Mouse (Mus musculus): ENCODE measurements around the gene Opa3. TPM values are rescaled to one million over a fixed set of nuclear protein-coding genes. Genes with fewer than 3 reads are reported as not detected.

Opa3 gene
- 35.2 and 38.4 TPM in 2 replicates for polyA plus RNA-seq (2015; fragmentation: Nextera tagmentation; extraction: Ambion mirVana)

DNA sequence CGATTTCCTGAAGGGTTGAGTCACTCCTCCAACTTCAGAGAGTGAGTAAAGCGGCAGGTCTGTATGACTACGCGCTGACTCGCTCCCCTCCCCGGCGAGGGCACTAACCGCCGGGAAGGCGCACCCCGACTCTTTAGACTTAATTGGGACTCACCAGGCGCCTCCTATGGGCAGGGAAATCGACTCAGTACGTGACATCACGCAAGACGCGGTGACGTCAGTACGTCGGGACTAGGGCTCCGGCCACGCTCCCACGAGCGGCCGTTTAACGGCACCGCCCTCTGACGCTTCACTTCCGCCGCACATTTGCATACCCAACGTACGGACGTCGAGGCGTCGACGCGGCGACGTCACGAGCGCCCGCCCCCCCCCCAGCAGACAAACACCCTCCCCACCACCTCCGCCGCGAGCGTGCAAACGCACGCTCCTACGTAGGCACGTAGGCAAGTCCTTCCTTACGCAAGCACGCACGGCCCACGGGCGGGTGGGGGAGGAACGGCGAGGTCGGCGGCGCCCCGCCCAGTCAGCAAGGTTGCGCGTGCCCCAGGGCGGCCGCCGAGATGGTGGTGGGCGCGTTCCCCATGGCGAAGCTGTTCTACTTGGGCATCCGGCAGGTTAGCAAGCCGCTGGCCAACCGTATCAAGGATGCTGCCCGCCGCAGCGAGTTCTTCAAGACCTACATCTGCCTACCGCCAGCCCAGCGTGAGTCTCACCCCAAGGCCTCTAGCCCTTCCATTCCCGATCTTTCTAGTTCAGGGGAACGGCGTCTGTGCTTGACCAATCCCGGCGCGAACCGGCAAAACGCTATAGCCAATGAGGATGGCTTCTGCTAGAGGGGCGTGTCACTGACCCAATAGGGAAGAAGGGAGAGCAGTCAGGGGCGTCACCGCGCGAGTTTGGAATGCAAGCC lies at the start of gene Opa3:
Opa3 (plus strand) TSS at position 452 of the 910 bp plus-strand sequence.
- ATAC-seq (ENCODE audit: extremely low read depth, insufficient number of reproducible peaks, low FRiP score, low TSS enrichment), result peak; percentile 92
- H3K9ac ChIP-seq, result peak within 1 kb of the TSS; percentile 91
- peak within 1 kb of the TSS; percentile 76 for H3K4me2 ChIP-seq
- H3K9me3 ChIP-seq, result no peaks in the 10 kb centered on the region
- under 1% methylated on average over 88 of the region's 91 CpGs for WGBS
- H3K27ac ChIP-seq (replicated peaks), result peak within 1 kb of the TSS; percentile 100
- H3K27me3 ChIP-seq (replicated peaks), result no peaks in the 10 kb centered on the region
- H3K36me3 ChIP-seq, result peaks cover 27% of the 10 kb centered on the region
- peak within 1 kb of the TSS; percentile 59 for H3K4me3 ChIP-seq
- peaks cover 34% of the 10 kb centered on the region for H3K4me1 ChIP-seq

DNA sequence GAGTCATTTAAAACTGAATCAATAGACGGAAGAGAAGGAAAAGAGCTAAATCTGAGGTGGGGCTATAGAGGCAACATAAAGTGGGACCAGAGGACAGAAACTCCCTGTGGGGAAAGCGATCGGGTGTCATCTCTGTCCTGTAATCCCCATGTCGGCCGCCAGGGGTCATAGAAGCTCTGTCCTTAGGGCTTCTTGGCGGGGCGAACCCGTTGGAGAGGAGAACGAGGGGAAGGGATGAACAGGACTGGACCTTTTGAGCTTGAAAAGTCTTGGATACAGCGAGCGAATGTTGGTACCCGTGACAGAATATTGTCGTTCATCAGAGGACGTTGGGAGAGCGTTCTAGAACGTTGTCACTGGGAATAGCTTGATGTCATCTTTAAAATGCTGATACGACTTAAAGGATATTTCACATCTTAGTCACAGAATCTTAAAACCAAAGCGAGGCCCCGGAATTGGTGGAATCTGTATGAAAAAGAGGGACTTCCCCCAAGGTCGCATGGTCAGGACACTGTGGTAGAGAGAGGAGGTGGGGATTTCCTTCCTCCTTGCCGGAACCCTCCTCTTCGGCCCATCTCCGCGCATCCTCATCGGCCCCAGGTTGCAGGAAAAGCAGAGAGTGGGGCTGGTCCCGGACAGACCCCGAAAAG lies 49.6 kb upstream of the Opa3 start:
- Histone ChIP-seq H3K36me3 (peaks cover 9% of the 10 kb centered on the region), H3K4me2 (peak overlapping the region; percentile 61), H3K27me3 (replicated peaks) (peaks cover 63% of the 10 kb centered on the region), H3K4me3 (peak overlapping the region; percentile 35), H3K9me3 (0 out of 2 replicates have a peak, but pooled peaks cover 6% of the 10 kb centered on the region), H3K27ac (replicated peaks) (no peak overlapping the region), H3K9ac (peak overlapping the region; percentile 29), H3K4me1 (peaks cover 47% of the 10 kb centered on the region)
- ATAC-seq (ENCODE audit: extremely low read depth, insufficient number of reproducible peaks, low FRiP score, low TSS enrichment), result no peak
- 4% methylated on average over 27 of the region's 27 CpGs for WGBS

DNA sequence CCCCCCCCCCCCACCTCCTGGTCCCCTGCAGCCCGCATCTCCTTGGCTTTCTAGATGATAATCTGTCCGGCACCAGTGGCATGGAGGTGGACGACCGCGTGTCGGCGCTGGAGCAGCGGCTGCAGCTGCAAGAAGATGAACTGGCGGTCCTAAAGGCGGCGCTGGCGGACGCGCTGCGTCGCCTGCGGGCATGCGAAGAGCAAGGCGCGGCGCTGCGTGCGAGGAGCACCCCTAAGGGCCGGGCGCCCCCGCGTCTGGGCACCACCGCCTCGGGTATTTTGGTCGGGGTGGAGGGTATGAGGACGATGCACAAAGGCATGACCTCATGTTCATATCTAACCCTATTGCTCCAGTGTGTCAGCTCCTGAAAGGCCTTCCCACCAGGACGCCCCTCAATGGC lies 49.0 kb upstream of the Opa3 start:
- Histone ChIP-seq H3K27ac (replicated peaks) (no peak overlapping the region), H3K4me3 (peak overlapping the region; percentile 35), H3K4me1 (peaks cover 50% of the 10 kb centered on the region), H3K9ac (peak overlapping the region; percentile 29), H3K36me3 (peaks cover 13% of the 10 kb centered on the region), H3K27me3 (replicated peaks) (peaks cover 59% of the 10 kb centered on the region), H3K4me2 (peak overlapping the region; percentile 61), H3K9me3 (0 out of 2 replicates have a peak, but pooled peaks cover 6% of the 10 kb centered on the region)
- ATAC-seq (ENCODE audit: extremely low read depth, insufficient number of reproducible peaks, low FRiP score, low TSS enrichment), result no peak
- WGBS, result 1% methylated on average over 31 of the region's 32 CpGs

DNA sequence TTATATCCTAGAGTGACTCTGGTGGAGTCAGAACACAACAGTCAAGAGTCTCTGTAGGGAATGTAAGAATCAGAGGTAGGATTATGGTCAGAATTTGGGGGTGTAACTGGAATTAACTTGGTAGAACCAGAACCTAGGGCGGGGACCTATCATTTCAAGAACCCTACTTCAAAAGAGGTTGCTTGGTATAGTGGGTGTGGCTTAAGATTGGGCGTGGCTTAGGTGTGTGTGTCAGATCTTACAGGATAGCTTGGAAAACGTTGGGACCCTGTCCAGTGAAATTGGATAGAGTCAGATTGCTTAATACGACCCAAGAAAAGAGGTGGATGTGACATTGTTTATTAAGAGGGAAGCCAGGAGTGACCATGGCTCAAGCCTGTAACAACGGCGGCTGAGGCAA lies 48.2 kb upstream of the Opa3 start:
- 38% methylated on average over 6 of the region's 6 CpGs for WGBS
- ATAC-seq (ENCODE audit: extremely low read depth, insufficient number of reproducible peaks, low FRiP score, low TSS enrichment), result no peak
- Histone ChIP-seq H3K9ac (peak overlapping the region; percentile 6; the same call in 1 of the 2 replicates), H3K27me3 (replicated peaks) (peaks cover 55% of the 10 kb centered on the region), H3K4me1 (peaks cover 58% of the 10 kb centered on the region), H3K27ac (replicated peaks) (no peak overlapping the region), H3K4me3 (no peak overlapping the region), H3K9me3 (0 out of 2 replicates have a peak, but pooled peaks cover 6% of the 10 kb centered on the region), H3K4me2 (peak overlapping the region; percentile 61), H3K36me3 (peaks cover 13% of the 10 kb centered on the region)

DNA sequence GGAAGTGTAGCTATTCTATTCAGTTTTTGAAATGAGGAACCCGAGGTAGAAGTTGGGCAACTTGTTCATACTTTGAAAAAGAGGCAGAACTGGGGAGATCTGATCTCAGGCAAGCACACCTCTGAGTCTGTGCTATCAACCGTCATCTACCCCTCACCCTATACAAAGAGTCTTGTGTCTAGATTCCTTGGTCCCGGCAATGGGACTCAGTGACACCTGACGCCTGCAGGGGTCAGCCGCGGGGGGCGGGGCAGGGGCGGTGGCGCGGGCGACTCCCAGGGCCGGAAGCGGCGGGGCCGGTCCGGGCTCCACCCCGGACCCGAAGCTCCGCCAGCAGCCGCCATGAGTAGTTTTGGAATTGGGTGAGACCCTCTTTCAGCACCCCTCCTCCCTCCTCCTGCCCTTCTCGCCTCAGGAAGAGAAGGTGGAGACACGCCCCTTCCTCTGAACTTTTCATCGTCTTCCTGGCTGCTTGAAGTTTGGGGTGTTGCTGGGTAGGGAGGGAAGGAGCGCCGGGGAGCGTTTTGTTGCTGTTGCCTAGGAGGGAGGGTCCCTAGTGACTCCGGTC lies 47.2 kb upstream of the Opa3 start:
- 0 out of 2 replicates have a peak, but pooled peaks cover 6% of the 10 kb centered on the region for H3K9me3 ChIP-seq
- peaks cover 18% of the 10 kb centered on the region for H3K36me3 ChIP-seq
- H3K9ac ChIP-seq, result peak overlapping the region; percentile 89
- H3K4me1 ChIP-seq, result peaks cover 66% of the 10 kb centered on the region
- ATAC-seq (ENCODE audit: extremely low read depth, insufficient number of reproducible peaks, low FRiP score, low TSS enrichment), result peak; percentile 56; the same call in 1 of the 2 replicates
- 0 out of 2 replicates have a peak overlapping the region, but pooled peaks have one; percentile 24 for H3K27ac ChIP-seq (replicated peaks)
- H3K27me3 ChIP-seq (replicated peaks), result peaks cover 46% of the 10 kb centered on the region
- H3K4me2 ChIP-seq, result peak overlapping the region; percentile 90
- peak overlapping the region; percentile 76 for H3K4me3 ChIP-seq
- 1% methylated on average over 27 of the region's 27 CpGs for WGBS

DNA sequence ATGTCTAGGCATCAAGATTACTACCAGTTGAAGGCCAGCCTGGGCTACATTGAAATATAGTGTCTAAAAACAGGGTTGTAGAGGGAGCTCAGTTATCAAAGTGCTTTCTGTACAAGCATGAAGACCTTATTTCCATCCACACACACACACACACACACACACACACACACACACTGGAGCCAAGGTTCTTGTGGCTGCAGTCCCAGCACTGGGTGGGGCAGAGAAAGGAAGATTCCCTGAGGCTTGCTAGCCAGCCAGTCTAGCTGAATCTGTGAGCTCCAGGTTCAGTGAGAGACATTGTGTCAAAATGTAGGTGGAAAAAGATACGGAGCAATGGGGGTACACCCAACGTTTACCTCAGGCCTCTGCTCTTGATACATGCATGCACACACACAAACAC lies 43.9 kb upstream of the Opa3 start:
- 84% methylated on average over 2 of the region's 2 CpGs for WGBS
- no peak for ATAC-seq (ENCODE audit: extremely low read depth, insufficient number of reproducible peaks, low FRiP score, low TSS enrichment)
- no peaks in the 10 kb centered on the region for H3K9me3 ChIP-seq
- peaks cover 14% of the 10 kb centered on the region for H3K27me3 ChIP-seq (replicated peaks)
- peaks cover 44% of the 10 kb centered on the region for H3K4me1 ChIP-seq
- H3K4me3 ChIP-seq, result no peak overlapping the region
- peak overlapping the region; percentile 15 for H3K9ac ChIP-seq
- peak overlapping the region; percentile 80 for H3K27ac ChIP-seq (replicated peaks)
- H3K4me2 ChIP-seq, result no peak overlapping the region; the same call in 1 of the 2 replicates
- peaks cover 47% of the 10 kb centered on the region for H3K36me3 ChIP-seq

DNA sequence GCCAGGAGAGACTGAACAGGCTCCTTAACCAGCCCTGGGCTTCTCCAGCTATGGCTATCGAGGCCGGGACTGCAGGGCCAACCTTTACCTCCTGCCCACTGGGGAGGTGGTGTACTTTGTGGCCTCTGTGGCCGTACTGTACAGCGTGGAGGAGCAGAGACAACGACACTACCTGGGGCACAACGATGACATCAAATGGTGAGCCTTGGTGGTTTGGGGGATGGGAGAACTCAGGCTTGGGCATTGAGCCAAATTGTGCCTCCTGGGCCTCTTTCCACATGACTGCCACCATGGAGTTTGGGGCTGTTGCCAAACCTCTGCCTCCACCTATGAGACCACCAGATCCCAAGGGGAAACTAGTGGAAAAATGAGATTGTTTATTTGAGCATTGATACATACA lies 43.4 kb upstream of the Opa3 start:
- H3K27ac ChIP-seq (replicated peaks), result peak overlapping the region; percentile 80

DNA sequence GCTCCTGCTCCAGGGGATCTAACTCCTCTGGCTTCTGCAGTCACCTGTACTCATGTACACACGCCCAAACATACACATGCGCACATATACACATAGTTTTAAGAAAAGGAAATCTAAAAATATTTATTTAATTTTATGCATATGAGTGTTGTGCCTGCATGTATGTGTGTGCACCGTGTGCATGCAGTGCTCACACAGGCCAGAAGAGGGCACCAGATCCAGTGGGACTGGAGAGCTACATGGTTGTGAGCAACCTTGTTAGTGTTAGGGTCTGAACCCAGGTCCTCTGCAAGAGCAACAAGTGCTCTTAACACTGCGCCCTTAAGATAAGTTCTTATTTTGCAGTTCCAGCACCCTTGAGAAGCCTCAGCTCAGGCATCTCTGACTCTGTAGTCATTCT lies 33.5 kb upstream of the Opa3 start:
- H3K9me3 ChIP-seq, result peaks cover 7% of the 10 kb centered on the region
- WGBS, result 91% methylated on average over 4 of the region's 4 CpGs
- no peak overlapping the region for H3K4me2 ChIP-seq
- H3K36me3 ChIP-seq, result peaks cover 89% of the 10 kb centered on the region
- no peaks in the 10 kb centered on the region for H3K27me3 ChIP-seq (replicated peaks)
- ATAC-seq (ENCODE audit: extremely low read depth, insufficient number of reproducible peaks, low FRiP score, low TSS enrichment), result no peak
- H3K27ac ChIP-seq (replicated peaks), result no peak overlapping the region
- no peak overlapping the region for H3K4me3 ChIP-seq
- H3K4me1 ChIP-seq, result peaks cover 7% of the 10 kb centered on the region
- H3K9ac ChIP-seq, result no peak overlapping the region

More for the DNA sequence above, 43.4 kb upstream of the Opa3 start:
- 61% methylated on average over 6 of the region's 6 CpGs for WGBS
- H3K27me3 ChIP-seq (replicated peaks), result peaks cover 9% of the 10 kb centered on the region
- H3K4me1 ChIP-seq, result peaks cover 39% of the 10 kb centered on the region
- no peak overlapping the region for H3K4me3 ChIP-seq
- no peaks in the 10 kb centered on the region for H3K9me3 ChIP-seq
- no peak for ATAC-seq (ENCODE audit: extremely low read depth, insufficient number of reproducible peaks, low FRiP score, low TSS enrichment)
- peaks cover 49% of the 10 kb centered on the region for H3K36me3 ChIP-seq
- peak overlapping the region; percentile 18 for H3K4me2 ChIP-seq
- H3K9ac ChIP-seq, result peak overlapping the region; percentile 15; the same call in 1 of the 2 replicates

DNA sequence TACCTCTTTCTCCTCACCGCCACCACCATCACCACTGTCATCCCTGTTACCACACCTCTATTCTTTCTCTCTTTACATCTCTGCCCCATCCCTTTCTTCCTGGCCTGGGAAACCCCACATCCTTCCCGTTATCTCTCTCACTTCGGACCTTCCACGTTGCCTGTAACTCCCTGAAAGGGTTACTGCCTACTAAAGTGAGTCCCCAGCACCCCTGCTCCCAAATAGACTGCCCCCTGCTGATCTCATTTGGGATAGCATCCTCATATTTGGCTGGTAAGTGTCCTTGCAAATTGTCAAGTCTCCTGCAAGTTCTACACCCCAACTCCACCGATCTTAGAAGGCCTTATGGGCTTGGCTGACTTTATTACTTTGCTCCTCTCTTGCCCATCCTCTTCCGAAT lies 31.5 kb upstream of the Opa3 start:
- H3K4me1 ChIP-seq, result peaks cover 2% of the 10 kb centered on the region
- H3K36me3 ChIP-seq, result peaks cover 86% of the 10 kb centered on the region
- no peak overlapping the region for H3K4me2 ChIP-seq
- H3K27ac ChIP-seq (replicated peaks), result no peak overlapping the region
- 45% methylated on average over 6 of the region's 6 CpGs for WGBS
- ATAC-seq (ENCODE audit: extremely low read depth, insufficient number of reproducible peaks, low FRiP score, low TSS enrichment), result no peak
- no peak overlapping the region for H3K4me3 ChIP-seq
- peaks cover 7% of the 10 kb centered on the region for H3K9me3 ChIP-seq
- H3K27me3 ChIP-seq (replicated peaks), result no peaks in the 10 kb centered on the region
- no peak overlapping the region for H3K9ac ChIP-seq

DNA sequence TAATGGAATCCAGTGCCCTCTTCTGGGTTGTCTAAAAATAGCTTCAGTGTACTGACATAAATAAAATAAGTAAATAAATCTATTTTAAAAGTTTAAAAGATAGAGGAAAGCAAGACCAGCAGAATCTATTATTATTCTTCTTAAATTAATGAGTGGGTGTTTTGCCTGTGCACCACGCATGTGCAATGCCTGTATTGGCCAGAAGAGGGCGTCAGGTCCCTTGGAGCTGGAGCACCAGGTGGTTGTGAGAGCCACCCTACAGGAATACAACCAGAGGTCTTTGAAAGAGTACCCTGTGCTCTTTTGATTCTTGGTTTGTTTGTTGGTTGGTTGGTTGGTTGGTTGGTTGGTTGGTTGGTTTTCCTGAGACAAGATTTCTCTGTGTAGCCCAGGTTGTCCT lies 30.1 kb upstream of the Opa3 start:
- H3K4me3 ChIP-seq, result no peak overlapping the region
- no peak for ATAC-seq (ENCODE audit: extremely low read depth, insufficient number of reproducible peaks, low FRiP score, low TSS enrichment)
- peaks cover 88% of the 10 kb centered on the region for H3K36me3 ChIP-seq
- no peaks in the 10 kb centered on the region for H3K27me3 ChIP-seq (replicated peaks)
- WGBS, result 25% methylated on average over 2 of the region's 2 CpGs
- no peaks in the 10 kb centered on the region for H3K4me1 ChIP-seq
- H3K27ac ChIP-seq (replicated peaks), result no peak overlapping the region
- H3K9ac ChIP-seq, result no peak overlapping the region
- no peak overlapping the region for H3K4me2 ChIP-seq
- H3K9me3 ChIP-seq, result peaks cover 7% of the 10 kb centered on the region

DNA sequence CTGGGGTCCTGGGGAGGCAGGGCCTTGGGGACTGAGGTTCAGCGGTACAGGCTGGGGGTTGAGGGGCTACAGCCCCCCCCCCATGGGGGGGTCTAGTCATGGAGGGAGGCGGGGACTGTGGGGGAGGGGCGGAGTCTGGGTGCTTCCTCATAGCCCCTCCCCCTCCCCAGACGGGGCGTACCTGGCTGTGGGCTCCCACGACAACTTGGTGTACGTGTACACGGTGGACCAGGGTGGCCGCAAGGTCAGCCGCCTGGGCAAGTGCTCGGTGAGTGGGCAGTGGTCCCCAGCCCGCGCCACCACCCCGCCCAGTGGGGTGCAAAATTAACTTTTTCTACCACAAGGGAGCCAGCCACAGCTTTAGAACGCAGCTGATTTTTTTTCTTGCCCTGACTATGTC lies 26.5 kb upstream of the Opa3 start:
- no peak overlapping the region for H3K27ac ChIP-seq (replicated peaks)
- peaks cover 85% of the 10 kb centered on the region for H3K36me3 ChIP-seq
- no peak overlapping the region for H3K4me2 ChIP-seq
- H3K4me1 ChIP-seq, result no peaks in the 10 kb centered on the region
- ATAC-seq (ENCODE audit: extremely low read depth, insufficient number of reproducible peaks, low FRiP score, low TSS enrichment), result no peak
- 69% methylated on average over 15 of the region's 15 CpGs for WGBS
- no peaks in the 10 kb centered on the region for H3K27me3 ChIP-seq (replicated peaks)
- H3K9ac ChIP-seq, result no peak overlapping the region
- H3K4me3 ChIP-seq, result no peak overlapping the region
- no peaks in the 10 kb centered on the region for H3K9me3 ChIP-seq

Data from heart, embryonic 13.5 days (tissue).